Mouse (Mus musculus): Measurements from ENCODE around the gene Slco2b1. TPM values are rescaled to one million over a fixed set of nuclear protein-coding genes. Genes with fewer than 3 reads are reported as not detected.

The Slco2b1 gene
- polyA plus RNA-seq, 1 experiment from 2014 or later = 3.3 TPM

GRCm38 (mm10) chr7:99684086-99684485 is 27.1 kb downstream of the Slco2b1 start:
- H3K4me1 ChIP-seq (ENCODE audit: control insufficient read depth, insufficient read depth, low read length) = no peaks in the 10 kb centered on the region
- H3K9me3 ChIP-seq (ENCODE audit: control insufficient read depth, low read depth, low read length) = no peaks in the 10 kb centered on the region
- no peak overlapping the region for H3K9ac ChIP-seq (replicated peaks; ENCODE audit: low read depth, low read length)
- H3K27me3 ChIP-seq (ENCODE audit: control insufficient read depth, insufficient read depth, low read length) = no peaks in the 10 kb centered on the region
- no peak for ATAC-seq (ENCODE audit: insufficient number of reproducible peaks, insufficient read depth, low FRiP score, low read depth)
- no peak overlapping the region for H3K4me2 ChIP-seq (replicated peaks; ENCODE audit: low read depth, low read length)
- H3K4me3 ChIP-seq (ENCODE audit: low read depth, low read length) = no peak overlapping the region
- no peak overlapping the region for H3K27ac ChIP-seq (ENCODE audit: low read length)
- H3K36me3 ChIP-seq (ENCODE audit: control insufficient read depth, insufficient read depth, low read length) = no peaks in the 10 kb centered on the region
- WGBS = 59% methylated on average over 4 of the region's 4 CpGs

- no peak overlapping the region for H3K9ac ChIP-seq (replicated peaks; ENCODE audit: low read depth, low read length)
- whole genome bisulfite sequencing = 73% methylated on average over 5 of the region's 5 CpGs
- no peaks in the 10 kb centered on the region for H3K4me1 ChIP-seq (ENCODE audit: control insufficient read depth, insufficient read depth, low read length)
- H3K9me3 ChIP-seq (ENCODE audit: control insufficient read depth, low read depth, low read length) = no peaks in the 10 kb centered on the region
- no peak overlapping the region for H3K27ac ChIP-seq (ENCODE audit: low read length)
- H3K36me3 ChIP-seq (ENCODE audit: control insufficient read depth, insufficient read depth, low read length) = no peaks in the 10 kb centered on the region
- no peak overlapping the region for H3K4me2 ChIP-seq (replicated peaks; ENCODE audit: low read depth, low read length)
- H3K27me3 ChIP-seq (ENCODE audit: control insufficient read depth, insufficient read depth, low read length) = no peaks in the 10 kb centered on the region
- no peak for ATAC-seq (ENCODE audit: insufficient number of reproducible peaks, insufficient read depth, low FRiP score, low read depth)
- H3K4me3 ChIP-seq (ENCODE audit: low read depth, low read length) = no peak overlapping the region
These were observed 30.4 kb downstream of the Slco2b1 start for GRCm38 (mm10) chr7:99680771-99681170.

- Histone ChIP-seq H3K4me2 (replicated peaks; ENCODE audit: low read depth, low read length) (no peak overlapping the region), H3K9me3 (ENCODE audit: control insufficient read depth, low read depth, low read length) (no peaks in the 10 kb centered on the region), H3K4me1 (ENCODE audit: control insufficient read depth, insufficient read depth, low read length) (no peaks in the 10 kb centered on the region), H3K9ac (replicated peaks; ENCODE audit: low read depth, low read length) (no peak overlapping the region), H3K4me3 (ENCODE audit: low read depth, low read length) (no peak overlapping the region), H3K27me3 (ENCODE audit: control insufficient read depth, insufficient read depth, low read length) (no peaks in the 10 kb centered on the region), H3K36me3 (ENCODE audit: control insufficient read depth, insufficient read depth, low read length) (no peaks in the 10 kb centered on the region), H3K27ac (ENCODE audit: low read length) (no peak overlapping the region)
- 72% methylated on average over 3 of the region's 3 CpGs for WGBS
- no peak for ATAC-seq (ENCODE audit: insufficient number of reproducible peaks, insufficient read depth, low FRiP score, low read depth)
These were observed 36.2 kb downstream of the Slco2b1 start for GRCm38 (mm10) chr7:99674890-99675289.

- no peak overlapping the region for H3K4me2 ChIP-seq (replicated peaks; ENCODE audit: low read depth, low read length)
- ATAC-seq (ENCODE audit: insufficient number of reproducible peaks, insufficient read depth, low FRiP score, low read depth) = no peak
- H3K27ac ChIP-seq (ENCODE audit: low read length) = no peak overlapping the region
- no peak overlapping the region for H3K4me3 ChIP-seq (ENCODE audit: low read depth, low read length)
- H3K9me3 ChIP-seq (ENCODE audit: control insufficient read depth, low read depth, low read length) = no peaks in the 10 kb centered on the region
- H3K9ac ChIP-seq (replicated peaks; ENCODE audit: low read depth, low read length) = no peak overlapping the region
- H3K4me1 ChIP-seq (ENCODE audit: control insufficient read depth, insufficient read depth, low read length) = no peaks in the 10 kb centered on the region
- H3K36me3 ChIP-seq (ENCODE audit: control insufficient read depth, insufficient read depth, low read length) = no peaks in the 10 kb centered on the region
- 75% methylated on average over 5 of the region's 5 CpGs for WGBS
- H3K27me3 ChIP-seq (ENCODE audit: control insufficient read depth, insufficient read depth, low read length) = no peaks in the 10 kb centered on the region
These were observed 36.9 kb downstream of the Slco2b1 start for GRCm38 (mm10) chr7:99674209-99674608.

GRCm38 (mm10) chr7:99673188-99673587 is 38.0 kb downstream of the Slco2b1 start:
- 62% methylated on average over 8 of the region's 8 CpGs for WGBS
- no peak for ATAC-seq (ENCODE audit: insufficient number of reproducible peaks, insufficient read depth, low FRiP score, low read depth)
- no peak overlapping the region for H3K4me2 ChIP-seq (replicated peaks; ENCODE audit: low read depth, low read length)
- H3K9me3 ChIP-seq (ENCODE audit: control insufficient read depth, low read depth, low read length) = no peaks in the 10 kb centered on the region
- no peak overlapping the region for H3K27ac ChIP-seq (ENCODE audit: low read length)
- H3K4me1 ChIP-seq (ENCODE audit: control insufficient read depth, insufficient read depth, low read length) = no peaks in the 10 kb centered on the region
- no peaks in the 10 kb centered on the region for H3K27me3 ChIP-seq (ENCODE audit: control insufficient read depth, insufficient read depth, low read length)
- H3K4me3 ChIP-seq (ENCODE audit: low read depth, low read length) = no peak overlapping the region
- no peak overlapping the region for H3K9ac ChIP-seq (replicated peaks; ENCODE audit: low read depth, low read length)
- no peaks in the 10 kb centered on the region for H3K36me3 ChIP-seq (ENCODE audit: control insufficient read depth, insufficient read depth, low read length)

- Histone ChIP-seq H3K4me3 (ENCODE audit: low read depth, low read length) (no peak overlapping the region), H3K4me1 (ENCODE audit: control insufficient read depth, insufficient read depth, low read length) (no peaks in the 10 kb centered on the region), H3K4me2 (replicated peaks; ENCODE audit: low read depth, low read length) (no peak overlapping the region), H3K27me3 (ENCODE audit: control insufficient read depth, insufficient read depth, low read length) (no peaks in the 10 kb centered on the region), H3K9ac (replicated peaks; ENCODE audit: low read depth, low read length) (no peak overlapping the region), H3K36me3 (ENCODE audit: control insufficient read depth, insufficient read depth, low read length) (no peaks in the 10 kb centered on the region), H3K9me3 (ENCODE audit: control insufficient read depth, low read depth, low read length) (no peaks in the 10 kb centered on the region), H3K27ac (ENCODE audit: low read length) (no peak overlapping the region)
- 72% methylated on average over 9 of the region's 9 CpGs for WGBS
- ATAC-seq (ENCODE audit: insufficient number of reproducible peaks, insufficient read depth, low FRiP score, low read depth) = no peak
These were observed 39.4 kb downstream of the Slco2b1 start for GRCm38 (mm10) chr7:99671544-99672435.

- no peak for ATAC-seq (ENCODE audit: insufficient number of reproducible peaks, insufficient read depth, low FRiP score, low read depth)
- WGBS = 77% methylated on average over 4 of the region's 4 CpGs
- no peaks in the 10 kb centered on the region for H3K36me3 ChIP-seq (ENCODE audit: control insufficient read depth, insufficient read depth, low read length)
- no peak overlapping the region for H3K27ac ChIP-seq (ENCODE audit: low read length)
- H3K9me3 ChIP-seq (ENCODE audit: control insufficient read depth, low read depth, low read length) = no peaks in the 10 kb centered on the region
- no peaks in the 10 kb centered on the region for H3K4me1 ChIP-seq (ENCODE audit: control insufficient read depth, insufficient read depth, low read length)
- no peak overlapping the region for H3K4me2 ChIP-seq (replicated peaks; ENCODE audit: low read depth, low read length)
- no peak overlapping the region for H3K4me3 ChIP-seq (ENCODE audit: low read depth, low read length)
- no peaks in the 10 kb centered on the region for H3K27me3 ChIP-seq (ENCODE audit: control insufficient read depth, insufficient read depth, low read length)
- H3K9ac ChIP-seq (replicated peaks; ENCODE audit: low read depth, low read length) = no peak overlapping the region
These were observed 40.2 kb downstream of the Slco2b1 start for GRCm38 (mm10) chr7:99670915-99671314.

GRCm38 (mm10) chr7:99668802-99669201 is 42.3 kb downstream of the Slco2b1 start:
- Histone ChIP-seq H3K27me3 (ENCODE audit: control insufficient read depth, insufficient read depth, low read length) (no peaks in the 10 kb centered on the region), H3K36me3 (ENCODE audit: control insufficient read depth, insufficient read depth, low read length) (no peaks in the 10 kb centered on the region), H3K4me2 (replicated peaks; ENCODE audit: low read depth, low read length) (no peak overlapping the region), H3K9ac (replicated peaks; ENCODE audit: low read depth, low read length) (no peak overlapping the region), H3K9me3 (ENCODE audit: control insufficient read depth, low read depth, low read length) (no peaks in the 10 kb centered on the region), H3K4me3 (ENCODE audit: low read depth, low read length) (no peak overlapping the region), H3K4me1 (ENCODE audit: control insufficient read depth, insufficient read depth, low read length) (peaks cover 8% of the 10 kb centered on the region; the same call in 1 of the 2 replicates), H3K27ac (ENCODE audit: low read length) (no peak overlapping the region)
- no peak for ATAC-seq (ENCODE audit: insufficient number of reproducible peaks, insufficient read depth, low FRiP score, low read depth)
- WGBS = 38% methylated on average over 4 of the region's 4 CpGs
